ENCODE assay signal across 8 mouse cellular contexts in the genomic region with DNA sequence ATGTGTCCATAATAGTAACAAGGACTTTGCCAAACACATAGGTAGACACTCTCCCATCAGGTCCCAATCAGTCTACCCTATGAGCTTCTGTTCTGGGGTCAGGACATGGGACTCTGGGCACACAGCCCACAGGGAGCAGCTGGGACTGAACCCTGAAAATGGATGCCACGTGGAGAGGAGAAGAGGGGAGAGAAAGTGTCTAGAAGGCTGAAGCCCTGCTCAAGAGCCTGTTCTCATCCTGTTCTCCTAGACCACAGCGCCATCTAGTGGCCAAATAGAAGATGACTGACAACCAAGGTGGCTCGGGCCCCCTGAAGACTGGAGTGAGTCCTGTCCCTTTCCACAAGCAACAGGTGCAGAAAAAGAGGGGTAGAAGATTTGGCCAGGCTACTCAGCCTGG.
A peak's percentile ranks its signal among the peaks of the same experiment; 100 is the strongest.
DNase-seq lines count a peak whose midpoint lies in the region; ATAC-seq and TF ChIP-seq lines count a peak whose summit lies in the region.

No protein-coding gene starts in this region.

- H3K9ac ChIP-seq in embryonic facial prominence, embryonic 12.5 days: no peak overlapping the region
- no peak overlapping the region for H3K9ac ChIP-seq in heart, postnatal 0 days (replicated peaks; ENCODE audit: low read depth, low read length)
- no peak overlapping the region for H3K9ac ChIP-seq in liver, embryonic 14.5 days (replicated peaks)

- TF ChIP-seq EP300 in heart, postnatal 0 days (IDR thresholded peaks at IDR 0.05; ENCODE audit: low read depth): no peak
- no peak for TF ChIP-seq EP300 in liver, embryonic 14.5 days (IDR thresholded peaks at IDR 0.05; ENCODE audit: low read depth)

- 0 out of 2 replicates have a peak, but pooled peaks have one; percentile 10 for ATAC-seq in embryonic facial prominence, embryonic 12.5 days (ENCODE audit: insufficient number of reproducible peaks, insufficient read depth, low FRiP score, low TSS enrichment)
- no peak; the same call in 1 of the 2 replicates for ATAC-seq in heart, postnatal 0 days (ENCODE audit: insufficient read depth, low read depth)
- ATAC-seq in liver, embryonic 14.5 days (ENCODE audit: insufficient read depth): peak; percentile 24

- H3K4me3 ChIP-seq in E14TG2a.4 (replicated peaks; ENCODE audit: low read length): no peak overlapping the region
- no peak overlapping the region for H3K4me3 ChIP-seq in bone marrow, adult 2 months (replicated peaks; ENCODE audit: control insufficient read depth, low read depth, low read length)
- H3K4me3 ChIP-seq in embryonic facial prominence, embryonic 12.5 days: no peak overlapping the region
- H3K4me3 ChIP-seq in heart, postnatal 0 days (ENCODE audit: low read depth, low read length): no peak overlapping the region
- H3K4me3 ChIP-seq in liver, embryonic 14.5 days (ENCODE audit: insufficient read depth in 1 of 2, low read depth in 2 of 2, low read length in 2 of 2): no peak overlapping the region
- H3K4me3 ChIP-seq in olfactory bulb, adult 2 months (ENCODE audit: insufficient read depth, low read depth, low read length): no peak overlapping the region

- no peak for TF ChIP-seq POLR2A in bone marrow, adult 2 months (IDR thresholded peaks at IDR 0.05; ENCODE audit: borderline replicate concordance, control insufficient read depth, low read depth, low read length)
- no peak for TF ChIP-seq POLR2A in olfactory bulb, adult 2 months (IDR thresholded peaks at IDR 0.05; ENCODE audit: insufficient read depth, low read depth, low read length)

- no peak overlapping the region for H3K4me2 ChIP-seq in embryonic facial prominence, embryonic 12.5 days (replicated peaks)
- no peak overlapping the region for H3K4me2 ChIP-seq in heart, postnatal 0 days (ENCODE audit: low read depth, low read length)
- H3K4me2 ChIP-seq in liver, embryonic 14.5 days (ENCODE audit: low read depth): no peak overlapping the region

- WGBS in bone marrow, adult 2 months: 0% methylated on average over 3 of the region's 3 CpGs
- WGBS in embryonic facial prominence, embryonic 12.5 days: 3% methylated on average over 3 of the region's 3 CpGs
- WGBS in heart, postnatal 0 days: 0% methylated on average over 3 of the region's 3 CpGs
- WGBS in liver, embryonic 14.5 days (ENCODE audit: insufficient replicate concordance): 5% methylated on average over 3 of the region's 3 CpGs
- 3% methylated on average over 3 of the region's 3 CpGs for WGBS in olfactory bulb, adult 2 months

- no peaks in the 10 kb centered on the region for H3K27me3 ChIP-seq in E14TG2a.4 (ENCODE audit: insufficient read depth, low read length)
- H3K27me3 ChIP-seq in embryonic facial prominence, embryonic 12.5 days: 0 out of 2 replicates have a peak, but pooled peaks cover 3% of the 10 kb centered on the region
- H3K27me3 ChIP-seq in heart, postnatal 0 days (ENCODE audit: control insufficient read depth, insufficient read depth, low read length): no peaks in the 10 kb centered on the region
- no peaks in the 10 kb centered on the region for H3K27me3 ChIP-seq in liver, embryonic 14.5 days (ENCODE audit: control insufficient read depth, insufficient read depth, low read length)

- no peaks in the 10 kb centered on the region for H3K4me1 ChIP-seq in E14TG2a.4 (replicated peaks; ENCODE audit: low read depth, low read length)
- H3K4me1 ChIP-seq in bone marrow, adult 2 months (ENCODE audit: control insufficient read depth, insufficient read depth, low read length): no peaks in the 10 kb centered on the region
- H3K4me1 ChIP-seq in embryonic facial prominence, embryonic 12.5 days: no peaks in the 10 kb centered on the region
- no peaks in the 10 kb centered on the region for H3K4me1 ChIP-seq in heart, postnatal 0 days (ENCODE audit: control insufficient read depth, insufficient read depth)
- H3K4me1 ChIP-seq in liver, embryonic 14.5 days (replicated peaks; ENCODE audit: control insufficient read depth in 2 of 2, insufficient read depth in 2 of 2, low read length in 1 of 2): no peaks in the 10 kb centered on the region
- peaks cover 20% of the 10 kb centered on the region for H3K4me1 ChIP-seq in olfactory bulb, adult 2 months (ENCODE audit: control insufficient read depth, insufficient read depth, low read length)

- H3K36me3 ChIP-seq in E14TG2a.4 (ENCODE audit: insufficient read depth, low read length): no peaks in the 10 kb centered on the region
- no peaks in the 10 kb centered on the region for H3K36me3 ChIP-seq in embryonic facial prominence, embryonic 12.5 days
- H3K36me3 ChIP-seq in heart, postnatal 0 days (replicated peaks; ENCODE audit: control insufficient read depth, insufficient read depth, low read length): no peaks in the 10 kb centered on the region
- no peaks in the 10 kb centered on the region for H3K36me3 ChIP-seq in liver, embryonic 14.5 days (replicated peaks; ENCODE audit: control insufficient read depth, insufficient read depth, low read depth)

- H3K27ac ChIP-seq in bone marrow, adult 2 months (ENCODE audit: control insufficient read depth, insufficient read depth, low read depth, low read length, poor library complexity): no peak overlapping the region
- H3K27ac ChIP-seq in embryonic facial prominence, embryonic 12.5 days: no peak overlapping the region
- no peak overlapping the region for H3K27ac ChIP-seq in heart, postnatal 0 days (ENCODE audit: low read depth)
- H3K27ac ChIP-seq in liver, embryonic 14.5 days: no peak overlapping the region
- no peak overlapping the region for H3K27ac ChIP-seq in olfactory bulb, adult 2 months (ENCODE audit: insufficient read depth, low read depth, low read length)

- peak; percentile 12; the same call in 1 of the 2 replicates for TF ChIP-seq CTCF in E14TG2a.4 (conservative IDR thresholded peaks at IDR 0.05; ENCODE audit: low read length)
- TF ChIP-seq CTCF in bone marrow, adult 2 months (IDR thresholded peaks at IDR 0.05; ENCODE audit: control insufficient read depth, insufficient read depth, low read length): peak; percentile 80
- peak; percentile 87 for TF ChIP-seq CTCF in heart, postnatal 0 days (IDR thresholded peaks at IDR 0.05; ENCODE audit: low read depth)
- TF ChIP-seq CTCF in liver, embryonic 14.5 days (IDR thresholded peaks at IDR 0.05; ENCODE audit: low read depth): peak; percentile 91
- 0 out of 2 replicates have a peak, but pooled peaks have one; percentile 28 for TF ChIP-seq CTCF in olfactory bulb, adult 2 months (IDR thresholded peaks at IDR 0.05; ENCODE audit: insufficient read depth, low read depth, low read length)

- DNase-seq in heart, postnatal 0 days (ENCODE audit: low spot score): peak; percentile 64
- peak; percentile 53 to 74 for DNase-seq in kidney, postnatal 25 days
- peak; percentile 27 to 53 (median 42) for DNase-seq in liver, embryonic 14.5 days (ENCODE audit: low read depth in 3 of 3, low spot score in 3 of 3)
- peak; percentile 23 to 71 for DNase-seq in thymus, postnatal 10 days (ENCODE audit: low spot score in 2 of 2)

- no peaks in the 10 kb centered on the region for H3K9me3 ChIP-seq in E14TG2a.4 (ENCODE audit: low read length)
- no peaks in the 10 kb centered on the region for H3K9me3 ChIP-seq in embryonic facial prominence, embryonic 12.5 days
- no peaks in the 10 kb centered on the region for H3K9me3 ChIP-seq in heart, postnatal 0 days (replicated peaks; ENCODE audit: control insufficient read depth, low read length)
- H3K9me3 ChIP-seq in liver, embryonic 14.5 days (ENCODE audit: control insufficient read depth, low read length): no peaks in the 10 kb centered on the region

Comparison
In these comparisons a context has a peak if more than half of its experiments do, and no peak if none do; other contexts are left out.
1. CTCF ChIP-seq: peak in every context shown above with its lines; median percentile 91 in liver, embryonic 14.5 days; 87 in heart, postnatal 0 days; 80 in bone marrow, adult 2 months; 28 in olfactory bulb, adult 2 months; 12 in E14TG2a.4.